Comparison of ENCODE assay signal across 16 mouse cellular contexts in genomic region chr11:31138394-31138793, GRCm38 (mm10). TPM values are rescaled to one million over a fixed set of nuclear protein-coding genes. Genes with fewer than 3 reads are reported as not detected.
DNase-seq lines count a peak whose midpoint lies in the region; ATAC-seq lines count a peak whose summit lies in the region.
"Had no signal": no experiment of that assay in that cellular context is flagged by ENCODE, and none has a peak within 500 bp of the region (broad histone marks: within the 10 kb centered on the region; RNA-seq: fewer than 3 reads in every experiment).

No protein-coding gene starts in this region.

- peak; percentile 64 for DNase-seq in 416B (ENCODE audit: low read depth)

- ATAC-seq in granulocyte monocyte progenitor cell, adult 5-6 weeks (replicated peaks; ENCODE audit: poor library complexity, severe bottlenecking) = peak; percentile 61; the same call in 1 of the 2 replicates
- peak; percentile 67 for ATAC-seq in megakaryocyte, adult 5-6 weeks (ENCODE audit: poor library complexity, severe bottlenecking)
- peak; percentile 68 for ATAC-seq in megakaryocyte progenitor cell, adult 5-6 weeks (replicated peaks; ENCODE audit: poor library complexity)

RNA-seq across cellular contexts. Expression of gene Gm17332, which starts 43.9 kb away (rescaled TPM):
- not detected in 2 replicates for total RNA-seq in granulocyte monocyte progenitor cell, adult 5-6 weeks (2014; fragmentation: Nextera tagmentation)
- total RNA-seq in granulocyte monocyte progenitor cell, adult 5-6 weeks (2017) = not detected in 2 replicates
- not detected in 2 replicates for total RNA-seq in megakaryocyte, adult 5-6 weeks (2015)
- total RNA-seq in megakaryocyte, adult 5-6 weeks (2017) = not detected in 2 replicates
- total RNA-seq in megakaryocyte progenitor cell, adult 5-6 weeks (2015) = not detected in 2 replicates
- not detected in 2 replicates for total RNA-seq in megakaryocyte progenitor cell, adult 5-6 weeks (2017)
- total RNA-seq: adrenal gland, adult 18-20 months; adrenal gland, adult 2 months; adrenal gland, adult 8-10 months; adrenal gland, postnatal 10 days; adrenal gland, postnatal 14 days; adrenal gland, postnatal 25 days; adrenal gland, postnatal 36 days; adrenal gland, postnatal 4 days; CH12.LX; ES-E14; G1E; MEL had no signal

Comparison
In these comparisons a context has a peak if more than half of its experiments do, and no peak if none do; other contexts are left out.
1. Peak in every context shown above with its lines: DNase-seq and ATAC-seq.